Mouse (Mus musculus) left cerebral cortex, postnatal 10 days (tissue): ENCODE measurements around the gene Kcng3. TPM values are rescaled to one million over a fixed set of nuclear protein-coding genes. Genes with fewer than 3 reads are reported as not detected.
A peak's percentile ranks its signal among the peaks of the same experiment; 100 is the strongest.

Source experiments
- DNase-seq, 2 experiments: peaks; one replicate each; pipeline ENCODE4 v3.0.0; 2021 to 2022; ENCODE audit warnings: low spot score in 2 of 2, mixed read lengths in 1 of 2; ENCODE audit errors: extremely low spot score in 1 of 2
- intact Hi-C: fragments of 180-260 bp; cut with DNase I; formaldehyde crosslinking; loops from one replicate; pipeline ENCODE4 v1.15.1; 2025
- total RNA-seq, 2 experiments: library from RNA; stranded (reverse); gene quantifications; 2 replicates each; pipeline ENCODE4 v1.2.3; 2021

Gene Kcng3
- total RNA-seq, 2 experiments from 2014 or later = 5.3 to 8.7 TPM

- no peak for DNase-seq
- intact Hi-C loops = loop anchor here (10.0 kb wide), 1 partner anchor 362 kb away; no protein-coding TSS in a partner anchor
These were observed 4.7 kb upstream of the Kcng3 start for GRCm38 (mm10) chr17:83636443-83636842.

- intact Hi-C loops = loop anchor here (5.0 to 10.0 kb wide), 2 partner anchors 219 to 358 kb away; no protein-coding TSS in a partner anchor
- peak; percentile 52 to 71 for DNase-seq
These were observed 1.2 kb upstream of the Kcng3 start for GRCm38 (mm10) chr17:83632653-83633570.

- peak in 1 of 2 experiments; percentile 46 for DNase-seq
- intact Hi-C loops = loop anchor here (5.0 to 10.0 kb wide), 2 partner anchors 221 to 356 kb away; no protein-coding TSS in a partner anchor
These were observed 662 bp downstream of the Kcng3 start for GRCm38 (mm10) chr17:83630787-83631678.

- no peak for DNase-seq
- intact Hi-C loops = no loop called here
These were observed 17.8 kb downstream of the Kcng3 start for GRCm38 (mm10) chr17:83613907-83614306.

GRCm38 (mm10) chr17:83609532-83609931 lies 22.2 kb downstream of the Kcng3 start:
- DNase-seq = no peak
- intact Hi-C loops = no loop called here

GRCm38 (mm10) chr17:83600976-83601375 lies 30.7 kb downstream of the Kcng3 start:
- intact Hi-C loops = no loop called here
- DNase-seq = no peak

- DNase-seq = no peak
- intact Hi-C loops = no loop called here
These were observed 35.7 kb downstream of the Kcng3 start for GRCm38 (mm10) chr17:83595966-83596365.

- DNase-seq = no peak
- intact Hi-C loops = no loop called here
These were observed 37.2 kb downstream of the Kcng3 start for GRCm38 (mm10) chr17:83594526-83594925.

GRCm38 (mm10) chr17:83593396-83593795 lies 38.3 kb downstream of the Kcng3 start:
- DNase-seq = no peak
- intact Hi-C loops = no loop called here

- no peak for DNase-seq
- intact Hi-C loops = no loop called here
These were observed 42.9 kb downstream of the Kcng3 start for GRCm38 (mm10) chr17:83588663-83589341.

GRCm38 (mm10) chr17:83587731-83588130 lies 44.0 kb downstream of the Kcng3 start:
- DNase-seq = peak; percentile 30 to 61
- intact Hi-C loops = no loop called here

GRCm38 (mm10) chr17:83582585-83582984 lies 49.1 kb downstream of the Kcng3 start:
- no peak for DNase-seq
- intact Hi-C loops = no loop called here

- no peak for DNase-seq
- intact Hi-C loops = no loop called here
These were observed 51.0 kb downstream of the Kcng3 start for GRCm38 (mm10) chr17:83580734-83581133.

GRCm38 (mm10) chr17:83576810-83577371 lies 54.8 kb downstream of the Kcng3 start:
- intact Hi-C loops = no loop called here
- no peak for DNase-seq

- no peak for DNase-seq
- intact Hi-C loops = no loop called here
These were observed 57.1 kb downstream of the Kcng3 start for GRCm38 (mm10) chr17:83574615-83575014.

GRCm38 (mm10) chr17:83573128-83573527 lies 58.6 kb downstream of the Kcng3 start:
- no peak for DNase-seq
- intact Hi-C loops = no loop called here

GRCm38 (mm10) chr17:83572366-83572765 lies 59.3 kb downstream of the Kcng3 start:
- no peak for DNase-seq
- intact Hi-C loops = no loop called here

GRCm38 (mm10) chr17:83567375-83567774 lies 64.3 kb downstream of the Kcng3 start:
- no peak for DNase-seq
- intact Hi-C loops = no loop called here

- no peak for DNase-seq
- intact Hi-C loops = no loop called here
These were observed 66.2 kb downstream of the Kcng3 start for GRCm38 (mm10) chr17:83565506-83565905.
